Mouse (Mus musculus) hindbrain, embryonic 16.5 days (tissue): ENCODE measurements around the gene Srcin1. TPM values are rescaled to one million over a fixed set of nuclear protein-coding genes. Genes with fewer than 3 reads are reported as not detected.

Experiments
- ATAC-seq: fragments of 200-750 bp; cut with Nextera tagmentation; 2 replicates; pipeline ENCODE4 v1.8.0; 2017; ENCODE audit warnings: moderate TSS enrichment, moderate library complexity
- H3K27ac ChIP-seq: fragments of 300-500 bp; sonication (generic); 2 replicates; pipeline ENCODE4 v1.5.1; 2014; ENCODE audit warnings: low read depth, mild to moderate bottlenecking, control low read depth, low read length, moderate library complexity
- H3K27me3 ChIP-seq: fragments of 300-500 bp; sonication (generic); replicated peaks from 2 replicates; pipeline ENCODE4 v1.6.1; 2014; ENCODE audit warnings: low read length; ENCODE audit not compliant: control insufficient read depth, insufficient read depth
- H3K36me3 ChIP-seq: fragments of 300-500 bp; sonication (generic); 2 replicates; pipeline ENCODE4 v1.6.1; 2014; ENCODE audit warnings: mild to moderate bottlenecking, low read length, moderate library complexity, mixed read lengths; ENCODE audit not compliant: control insufficient read depth, insufficient read depth
- H3K4me1 ChIP-seq: fragments of 300-500 bp; sonication (generic); 2 replicates; pipeline ENCODE4 v1.6.1; 2014; ENCODE audit warnings: low read depth, low read length; ENCODE audit not compliant: control insufficient read depth, insufficient read depth
- H3K4me2 ChIP-seq: fragments of 300-500 bp; sonication (generic); 2 replicates; pipeline ENCODE4 v1.6.1; 2014; ENCODE audit warnings: mild to moderate bottlenecking, low read length, control low read depth, moderate library complexity
- H3K4me3 ChIP-seq: fragments of 300-500 bp; sonication (generic); 2 replicates; pipeline ENCODE4 v1.5.1; 2014; ENCODE audit warnings: mild to moderate bottlenecking, low read length, control low read depth, moderate library complexity
- H3K9ac ChIP-seq: fragments of 300-500 bp; sonication (generic); 2 replicates; pipeline ENCODE4 v1.6.1; 2014; ENCODE audit warnings: low read depth, mild to moderate bottlenecking, control low read depth, low read length, moderate library complexity
- H3K9me3 ChIP-seq: fragments of 300-500 bp; sonication (generic); 2 replicates; pipeline ENCODE4 v1.6.1; 2014; ENCODE audit warnings: mild to moderate bottlenecking, low read length, moderate library complexity; ENCODE audit not compliant: control insufficient read depth
- WGBS: fragments of 180-500 bp; shearing (Covaris S2); extraction: QIAGEN DNeasy Blood & Tissue Kit; methylation state at CpG from one replicate; pipeline ENCODE4 v1.1.7; 2014; 5-methylcytosine and 5-hydroxymethylcytosine counted together
- polyA plus RNA-seq: library from polyadenylated mRNA; unstranded; fragments of >200 nt; fragmentation: Nextera tagmentation; extraction: Ambion mirVana; gene quantifications from 2 replicates; pipeline ENCODE4 v1.2.1, GENCODE M21; 2015

The Srcin1 gene
- polyA plus RNA-seq, result 8.0 and 8.9 TPM in 2 replicates

GRCm38 (mm10) chr11:97576136-97576906 is at the start of gene Srcin1:
TSS of gene Srcin1 (minus strand) at chr11:97576186.
- ATAC-seq, result no peak
- H3K9me3 ChIP-seq, result no peaks in the 10 kb centered on the region
- WGBS, result 28% methylated on average over 9 of the region's 9 CpGs
- peak within 1 kb of the TSS; percentile 95 for H3K27ac ChIP-seq
- H3K4me1 ChIP-seq, result peaks cover 34% of the 10 kb centered on the region
- peak within 1 kb of the TSS; percentile 91 for H3K4me2 ChIP-seq
- peak within 1 kb of the TSS; percentile 85 for H3K4me3 ChIP-seq
- peak within 1 kb of the TSS; percentile 97 for H3K9ac ChIP-seq
- no peaks in the 10 kb centered on the region for H3K27me3 ChIP-seq
- no peaks in the 10 kb centered on the region for H3K36me3 ChIP-seq

- peaks cover 44% of the 10 kb centered on the region for H3K27me3 ChIP-seq
- H3K4me1 ChIP-seq, result peaks cover 24% of the 10 kb centered on the region
- ATAC-seq, result no peak
- no peak overlapping the region for H3K9ac ChIP-seq
- H3K36me3 ChIP-seq, result no peaks in the 10 kb centered on the region
- no peak overlapping the region for H3K27ac ChIP-seq
- H3K4me3 ChIP-seq, result no peak overlapping the region
- WGBS, result 78% methylated on average over 5 of the region's 5 CpGs
- no peaks in the 10 kb centered on the region for H3K9me3 ChIP-seq
- no peak overlapping the region for H3K4me2 ChIP-seq
Observed at GRCm38 (mm10) chr11:97625551-97625950, 49.6 kb upstream of the Srcin1 start.

- Histone ChIP-seq H3K27ac (no peak overlapping the region), H3K4me2 (no peak overlapping the region), H3K27me3 (peaks cover 27% of the 10 kb centered on the region), H3K4me3 (no peak overlapping the region), H3K9ac (no peak overlapping the region), H3K36me3 (no peaks in the 10 kb centered on the region), H3K4me1 (peaks cover 8% of the 10 kb centered on the region), H3K9me3 (no peaks in the 10 kb centered on the region)
- ATAC-seq, result no peak
- whole genome bisulfite sequencing, result 70% methylated on average over 9 of the region's 9 CpGs
Observed at GRCm38 (mm10) chr11:97623166-97623565, 47.2 kb upstream of the Srcin1 start.

- no peaks in the 10 kb centered on the region for H3K36me3 ChIP-seq
Observed at GRCm38 (mm10) chr11:97622440-97622839, 46.5 kb upstream of the Srcin1 start.

GRCm38 (mm10) chr11:97619391-97619795 is 43.4 kb upstream of the Srcin1 start:
- Histone ChIP-seq H3K9ac (no peak overlapping the region), H3K27me3 (peaks cover 7% of the 10 kb centered on the region), H3K27ac (no peak overlapping the region), H3K36me3 (no peaks in the 10 kb centered on the region), H3K4me3 (no peak overlapping the region), H3K4me2 (no peak overlapping the region), H3K4me1 (no peaks in the 10 kb centered on the region), H3K9me3 (no peaks in the 10 kb centered on the region)
- WGBS, result 25% methylated on average over 5 of the region's 5 CpGs
- peak; percentile 83 for ATAC-seq

More at GRCm38 (mm10) chr11:97622440-97622839, 46.5 kb upstream of the Srcin1 start:
- H3K9ac ChIP-seq, result no peak overlapping the region
- no peaks in the 10 kb centered on the region for H3K9me3 ChIP-seq
- ATAC-seq, result peak; percentile 67
- no peak overlapping the region for H3K4me3 ChIP-seq
- no peak overlapping the region for H3K27ac ChIP-seq
- H3K4me2 ChIP-seq, result no peak overlapping the region
- 1% methylated on average over 6 of the region's 6 CpGs for WGBS
- H3K27me3 ChIP-seq, result peaks cover 20% of the 10 kb centered on the region
- H3K4me1 ChIP-seq, result peaks cover 2% of the 10 kb centered on the region; the same call in 1 of the 2 replicates

- no peak overlapping the region for H3K4me2 ChIP-seq
- no peak overlapping the region for H3K4me3 ChIP-seq
- H3K9me3 ChIP-seq, result no peaks in the 10 kb centered on the region
- H3K36me3 ChIP-seq, result no peaks in the 10 kb centered on the region
- ATAC-seq, result no peak
- peaks cover 7% of the 10 kb centered on the region; the same call in 1 of the 2 replicates for H3K27me3 ChIP-seq
- no peak overlapping the region for H3K9ac ChIP-seq
- H3K27ac ChIP-seq, result no peak overlapping the region
- WGBS, result 58% methylated on average over 11 of the region's 11 CpGs
- no peaks in the 10 kb centered on the region for H3K4me1 ChIP-seq
Observed at GRCm38 (mm10) chr11:97618368-97618767, 42.4 kb upstream of the Srcin1 start.

GRCm38 (mm10) chr11:97615276-97615675 is 39.3 kb upstream of the Srcin1 start:
- H3K9ac ChIP-seq, result no peak overlapping the region
- H3K36me3 ChIP-seq, result no peaks in the 10 kb centered on the region
- peaks cover 7% of the 10 kb centered on the region; the same call in 1 of the 2 replicates for H3K27me3 ChIP-seq
- WGBS, result 83% methylated on average over 4 of the region's 4 CpGs
- H3K27ac ChIP-seq, result no peak overlapping the region
- no peak overlapping the region for H3K4me3 ChIP-seq
- H3K4me2 ChIP-seq, result no peak overlapping the region
- no peaks in the 10 kb centered on the region for H3K9me3 ChIP-seq
- H3K4me1 ChIP-seq, result no peaks in the 10 kb centered on the region
- no peak for ATAC-seq

- no peak overlapping the region; the same call in 1 of the 2 replicates for H3K9ac ChIP-seq
- no peaks in the 10 kb centered on the region for H3K9me3 ChIP-seq
- WGBS, result 69% methylated on average over 8 of the region's 8 CpGs
- ATAC-seq, result no peak
- 0 out of 2 replicates have a peak, but pooled peaks cover 3% of the 10 kb centered on the region for H3K27me3 ChIP-seq
- no peak overlapping the region for H3K4me2 ChIP-seq
- H3K27ac ChIP-seq, result no peak overlapping the region
- H3K4me3 ChIP-seq, result no peak overlapping the region
- H3K4me1 ChIP-seq, result no peaks in the 10 kb centered on the region
- H3K36me3 ChIP-seq, result no peaks in the 10 kb centered on the region
Observed at GRCm38 (mm10) chr11:97611076-97611475, 35.1 kb upstream of the Srcin1 start.

- H3K9ac ChIP-seq, result no peak overlapping the region
- H3K27me3 ChIP-seq, result no peaks in the 10 kb centered on the region
- no peaks in the 10 kb centered on the region for H3K4me1 ChIP-seq
- no peaks in the 10 kb centered on the region for H3K36me3 ChIP-seq
- 91% methylated on average over 13 of the region's 13 CpGs for WGBS
- H3K4me3 ChIP-seq, result no peak overlapping the region
- H3K9me3 ChIP-seq, result no peaks in the 10 kb centered on the region
- no peak for ATAC-seq
- no peak overlapping the region for H3K4me2 ChIP-seq
- H3K27ac ChIP-seq, result no peak overlapping the region
Observed at GRCm38 (mm10) chr11:97609743-97610142, 33.8 kb upstream of the Srcin1 start.
